Mouse (Mus musculus) T-cell, adult 66 days (primary cell): ENCODE results near the gene Epc2. TPM values are rescaled to one million over a fixed set of nuclear protein-coding genes. Genes with fewer than 3 reads are reported as not detected.

Source experiments
- total RNA-seq, 2 experiments: library from RNA; stranded (reverse); gene quantifications; 3 replicates in 1 of 2; 4 replicates in 1 of 2; pipeline ENCODE4 v1.2.4; 2023

Epc2 gene
- 10 to 100 TPM; 53.7 to 63.0 TPM for total RNA-seq

GRCm38 (mm10) chr2:49450931-49451636, at the start of gene Epc2:
Gene Epc2, plus strand, starts transcription at chr2:49451486.

Other genes starting within 250 kb of the Epc2 start
- 1 to 10 TPM; 3.4 to 4.6 TPM for gene Kif5c, start 167.8 kb downstream of the Epc2 start, total RNA-seq